In genomic region chrX:13039211-13039610, GRCm38 (mm10) we compare ENCODE assay signal across 9 mouse cellular contexts. TPM values are rescaled to one million over a fixed set of nuclear protein-coding genes. Genes with fewer than 3 reads are reported as not detected.
DNase-seq lines count a peak whose midpoint lies in the region; ATAC-seq and TF ChIP-seq lines count a peak whose summit lies in the region.
"Had no signal": no experiment of that assay in that cellular context is flagged by ENCODE, and none has a peak within 500 bp of the region (broad histone marks: within the 10 kb centered on the region; RNA-seq: fewer than 3 reads in every experiment).

No protein-coding gene starts in this region.

- no peaks in the 10 kb centered on the region for H3K27me3 ChIP-seq in forebrain, postnatal 0 days (ENCODE audit: insufficient read depth, low read length)
- peaks cover 11% of the 10 kb centered on the region; the same call in 1 of the 2 replicates for H3K27me3 ChIP-seq in forebrain, embryonic 12.5 days
- no peaks in the 10 kb centered on the region for H3K27me3 ChIP-seq in cerebellum, adult 2 months (ENCODE audit: control insufficient read depth, insufficient read depth, low read length)

- TF ChIP-seq CTCF in forebrain, postnatal 0 days (IDR thresholded peaks at IDR 0.05; ENCODE audit: low read depth) = no peak
- no peak for TF ChIP-seq CTCF in cerebellum, adult 2 months (IDR thresholded peaks at IDR 0.05; ENCODE audit: borderline replicate concordance, insufficient read depth, low read depth, low read length)

- H3K9me3 ChIP-seq in forebrain, postnatal 0 days (ENCODE audit: low read length) = no peaks in the 10 kb centered on the region
- no peaks in the 10 kb centered on the region for H3K9me3 ChIP-seq in forebrain, embryonic 12.5 days

- no peak overlapping the region for H3K9ac ChIP-seq in forebrain, postnatal 0 days
- no peak overlapping the region for H3K9ac ChIP-seq in forebrain, embryonic 12.5 days
- H3K9ac ChIP-seq: liver, postnatal 0 days had no signal

- no peaks in the 10 kb centered on the region for H3K4me1 ChIP-seq in forebrain, postnatal 0 days (ENCODE audit: insufficient read depth)
- H3K4me1 ChIP-seq in forebrain, embryonic 12.5 days = no peaks in the 10 kb centered on the region
- no peaks in the 10 kb centered on the region for H3K4me1 ChIP-seq in cerebellum, adult 2 months (ENCODE audit: control insufficient read depth, insufficient read depth, low read length)

- no peaks in the 10 kb centered on the region for H3K36me3 ChIP-seq in forebrain, postnatal 0 days (ENCODE audit: insufficient read depth)
- no peaks in the 10 kb centered on the region for H3K36me3 ChIP-seq in forebrain, embryonic 12.5 days (replicated peaks)

- no peak overlapping the region for H3K4me2 ChIP-seq in forebrain, postnatal 0 days (ENCODE audit: low read depth)
- H3K4me2 ChIP-seq in forebrain, embryonic 12.5 days = no peak overlapping the region

- no peak overlapping the region for H3K4me3 ChIP-seq in forebrain, postnatal 0 days (ENCODE audit: low read depth, low read length)
- no peak overlapping the region for H3K4me3 ChIP-seq in forebrain, embryonic 12.5 days (replicated peaks)
- no peak overlapping the region for H3K4me3 ChIP-seq in cerebellum, adult 2 months (replicated peaks; ENCODE audit: insufficient read depth, low read depth, low read length)

- peak; percentile 37 for DNase-seq in forebrain, postnatal 0 days
- DNase-seq in 3134 (ENCODE audit: extremely low read depth, insufficient read length, low spot score) (peak; percentile 6), liver (no peak)
- peak; percentile 54 to 60 for DNase-seq in cerebellum, adult 2 months
- peak; percentile 5 to 25 for DNase-seq in layer of hippocampus, adult 18-20 months (ENCODE audit: low spot score in 2 of 2)
- no peak for DNase-seq in thymus, postnatal 4 days
- DNase-seq: liver, postnatal 0 days had no signal

- no peak for TF ChIP-seq POLR2A in cerebellum, adult 2 months (IDR thresholded peaks at IDR 0.05; ENCODE audit: borderline replicate concordance, insufficient read depth, low read length)

- H3K27ac ChIP-seq in forebrain, postnatal 0 days (ENCODE audit: low read depth, low read length) = no peak overlapping the region
- H3K27ac ChIP-seq in forebrain, embryonic 12.5 days = no peak overlapping the region
- no peak overlapping the region; the same call in 1 of the 2 replicates for H3K27ac ChIP-seq in cerebellum, adult 2 months (ENCODE audit: insufficient read depth, low read length)

- WGBS in forebrain, postnatal 0 days = 35% methylated on average over 3 of the region's 3 CpGs
- 53% methylated on average over 3 of the region's 3 CpGs for WGBS in forebrain, embryonic 12.5 days
- 4% methylated on average over 3 of the region's 3 CpGs for WGBS in cerebellum, adult 2 months

- ATAC-seq in forebrain, postnatal 0 days = no peak
- ATAC-seq in forebrain, embryonic 12.5 days (ENCODE audit: low FRiP score) = no peak
- ATAC-seq in megakaryocyte, adult 5-6 weeks (ENCODE audit: poor library complexity, severe bottlenecking) = no peak
- ATAC-seq: liver, postnatal 0 days had no signal

RNA-seq across cellular contexts. Expression of gene Usp9x, which starts 32.1 kb away (rescaled TPM):
- total RNA-seq in forebrain, postnatal 0 days (2014; rRNA removed) = 238 and 345 TPM in 2 replicates
- 15.1 and 25.7 TPM in 2 replicates for polyA plus RNA-seq in forebrain, postnatal 0 days (2015; fragmentation: Nextera tagmentation; extraction: Ambion mirVana)
- polyA plus RNA-seq in forebrain, embryonic 12.5 days (2016; fragmentation: Nextera tagmentation; extraction: Ambion mirVana) = 78.5 and 83.2 TPM in 2 replicates
- 54.0 and 54.5 TPM in 2 replicates for polyA plus RNA-seq in cerebellum, adult 2 months (2012; rRNA removed)
- 100 to 1,000 TPM; 223 to 228 TPM for total RNA-seq in layer of hippocampus, adult 18-20 months (2021)
- total RNA-seq in megakaryocyte, adult 5-6 weeks (2015) = 98.3 and 106 TPM in 2 replicates
- 94.6 and 121 TPM in 2 replicates for total RNA-seq in megakaryocyte, adult 5-6 weeks (2017)

Comparison
In these comparisons a context has a peak if more than half of its experiments do, and no peak if none do; other contexts are left out.
1. DNase-seq: peak in forebrain, postnatal 0 days (single experiment), 3134 (single experiment), cerebellum, adult 2 months (2 of 2) and layer of hippocampus, adult 18-20 months (2 of 2); none in liver (single experiment) and thymus, postnatal 4 days (single experiment).